Mouse (Mus musculus) midbrain, postnatal 0 days (tissue): ENCODE data around the gene Def6. TPM values are rescaled to one million over a fixed set of nuclear protein-coding genes. Genes with fewer than 3 reads are reported as not detected.

Experiments
- ATAC-seq: fragments of 200-750 bp; cut with Nextera tagmentation; 2 replicates; pipeline ENCODE4 v1.8.0; 2017; ENCODE audit warnings: moderate number of reproducible peaks, mild to moderate bottlenecking, moderate TSS enrichment, moderate library complexity; ENCODE audit not compliant: low FRiP score
- DNase-seq: peaks from one replicate; pipeline ENCODE4 v3.0.0-alpha.2; 2015; ENCODE audit warnings: low spot score
- H3K27ac ChIP-seq: fragments of 300-500 bp; sonication (generic); 2 replicates; pipeline ENCODE4 v1.5.1; 2014; ENCODE audit warnings: low read depth, mild to moderate bottlenecking, low read length, mixed read lengths
- H3K27me3 ChIP-seq: fragments of 300-500 bp; sonication (generic); 2 replicates; pipeline ENCODE4 v1.6.1; 2014; ENCODE audit warnings: low read length, control low read depth, mixed read lengths; ENCODE audit not compliant: insufficient read depth
- H3K36me3 ChIP-seq: fragments of 300-500 bp; sonication (generic); 2 replicates; pipeline ENCODE4 v1.6.1; 2014; ENCODE audit warnings: low read length, control low read depth, mixed read lengths; ENCODE audit not compliant: insufficient read depth
- H3K4me1 ChIP-seq: fragments of 300-500 bp; sonication (generic); 2 replicates; pipeline ENCODE4 v1.6.1; 2014; ENCODE audit warnings: mild to moderate bottlenecking, control low read depth, antibody characterized with exemption, low read length, mixed read lengths; ENCODE audit not compliant: insufficient read depth
- H3K4me2 ChIP-seq: fragments of 300-500 bp; sonication (generic); 2 replicates; pipeline ENCODE4 v1.6.1; 2014; ENCODE audit warnings: low read depth, mild to moderate bottlenecking, low read length, mixed read lengths; ENCODE audit not compliant: poor library complexity, severe bottlenecking
- H3K4me3 ChIP-seq: fragments of 300-500 bp; sonication (generic); 2 replicates; pipeline ENCODE4 v1.5.1; 2014; ENCODE audit warnings: low read depth, mild to moderate bottlenecking, low read length, moderate library complexity
- H3K9ac ChIP-seq: fragments of 300-500 bp; sonication (generic); replicated peaks from 2 replicates; pipeline ENCODE4 v1.6.1; 2014; ENCODE audit warnings: mild to moderate bottlenecking, low read length, moderate library complexity, mixed read lengths; ENCODE audit not compliant: poor library complexity, severe bottlenecking
- H3K9me3 ChIP-seq: fragments of 300-500 bp; sonication (generic); 2 replicates; pipeline ENCODE4 v1.6.1; 2016; ENCODE audit warnings: low read length, control low read depth
- CTCF ChIP-seq: IDR thresholded peaks from 2 replicates; pipeline ENCODE4 v1.5.1; 2016; ENCODE audit warnings: antibody characterized with exemption, mild to moderate bottlenecking
- WGBS: fragments of 180-500 bp; shearing (Covaris S2); extraction: QIAGEN DNeasy Blood & Tissue Kit; methylation state at CpG from one replicate; pipeline ENCODE4 v1.1.7; 2014; 5-methylcytosine and 5-hydroxymethylcytosine counted together
- polyA plus RNA-seq: library from polyadenylated mRNA; unstranded; fragments of >200 nt; fragmentation: Nextera tagmentation; extraction: Ambion mirVana; gene quantifications from 2 replicates; pipeline ENCODE4 v1.2.1, GENCODE M21; 2015
- total RNA-seq: library from RNA; depleted of rRNA; stranded (reverse); fragments of >200 nt; gene quantifications from 2 replicates; pipeline ENCODE4 v1.2.3, GENCODE M21; 2014; rRNA removed

The Def6 gene
- total RNA-seq (6.7 and 8.5 TPM in 2 replicates), polyA plus RNA-seq (7.4 and 8.3 TPM in 2 replicates)

DNA sequence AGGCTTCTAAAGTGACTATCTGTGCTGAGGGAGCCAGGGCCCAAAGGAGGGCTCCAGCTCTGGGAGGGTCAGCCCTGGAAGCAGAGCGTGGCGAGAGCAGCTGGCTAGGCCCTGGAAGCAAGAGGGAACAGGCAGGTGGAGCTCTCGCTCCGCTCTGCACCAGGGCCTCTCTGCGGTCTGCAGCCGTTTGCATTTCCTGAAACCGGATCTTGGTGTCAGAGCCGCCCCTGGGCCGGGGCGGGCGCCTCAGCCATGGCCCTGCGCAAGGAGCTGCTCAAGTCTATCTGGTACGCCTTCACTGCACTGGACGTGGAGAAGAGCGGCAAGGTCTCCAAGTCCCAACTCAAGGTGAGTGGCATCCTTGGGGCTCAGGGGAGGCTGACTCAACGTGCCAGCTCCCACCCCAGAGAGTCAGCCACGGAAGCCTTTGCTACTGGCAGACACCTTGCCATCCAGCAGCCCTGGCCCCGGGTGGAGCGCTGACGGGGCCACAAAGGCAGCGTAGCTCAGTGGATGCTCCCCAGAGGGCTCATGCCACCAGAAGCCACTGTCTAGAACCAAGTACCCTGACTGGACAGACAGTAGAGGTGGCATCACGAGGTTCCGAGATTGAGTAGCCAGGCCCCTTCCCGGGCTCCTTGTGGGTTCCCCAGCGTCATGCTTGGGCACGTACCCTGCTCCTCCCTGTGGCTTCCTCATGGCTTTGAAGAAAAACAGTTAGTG, at the start of gene Def6:
Def6 (plus strand) TSS at position 188 of the 723 bp plus-strand sequence.
- H3K27me3 ChIP-seq = no peaks in the 10 kb centered on the region
- ATAC-seq (peak; percentile 35; the same call in 1 of the 2 replicates), DNase-seq (peak; percentile 70)
- H3K36me3 ChIP-seq = peaks cover 6% of the 10 kb centered on the region
- peak within 1 kb of the TSS; percentile 15 for H3K4me3 ChIP-seq
- H3K4me2 ChIP-seq = peak within 1 kb of the TSS; percentile 36
- no peak within 1 kb of the TSS for H3K27ac ChIP-seq
- peak; percentile 66 for TF ChIP-seq CTCF
- no peaks in the 10 kb centered on the region for H3K4me1 ChIP-seq
- peak within 1 kb of the TSS; percentile 42; the same call in 1 of the 2 replicates for H3K9ac ChIP-seq
- H3K9me3 ChIP-seq = no peaks in the 10 kb centered on the region
- 25% methylated on average over 26 of the region's 26 CpGs for WGBS

DNA sequence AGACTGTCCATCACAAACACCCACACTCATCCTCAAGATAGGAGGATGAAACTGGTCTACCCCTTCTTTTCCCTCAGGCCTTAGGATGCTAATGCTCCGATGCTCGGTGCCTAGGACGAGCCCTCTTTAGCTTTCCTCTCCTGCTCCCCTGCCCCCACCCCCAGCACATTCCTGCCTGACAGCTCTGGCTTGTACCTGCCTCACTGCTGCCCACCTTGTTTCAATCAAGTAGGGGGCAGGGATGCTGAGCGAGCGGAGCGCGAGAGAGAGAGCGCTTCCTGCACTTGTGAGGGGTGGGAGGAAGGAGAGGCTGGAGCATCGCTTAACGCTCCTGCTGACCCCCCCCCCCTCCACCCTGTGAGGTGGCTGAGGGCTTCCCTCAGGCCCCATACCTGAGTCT, 47.2 kb upstream of the Def6 start:
- no peak for ATAC-seq

DNA sequence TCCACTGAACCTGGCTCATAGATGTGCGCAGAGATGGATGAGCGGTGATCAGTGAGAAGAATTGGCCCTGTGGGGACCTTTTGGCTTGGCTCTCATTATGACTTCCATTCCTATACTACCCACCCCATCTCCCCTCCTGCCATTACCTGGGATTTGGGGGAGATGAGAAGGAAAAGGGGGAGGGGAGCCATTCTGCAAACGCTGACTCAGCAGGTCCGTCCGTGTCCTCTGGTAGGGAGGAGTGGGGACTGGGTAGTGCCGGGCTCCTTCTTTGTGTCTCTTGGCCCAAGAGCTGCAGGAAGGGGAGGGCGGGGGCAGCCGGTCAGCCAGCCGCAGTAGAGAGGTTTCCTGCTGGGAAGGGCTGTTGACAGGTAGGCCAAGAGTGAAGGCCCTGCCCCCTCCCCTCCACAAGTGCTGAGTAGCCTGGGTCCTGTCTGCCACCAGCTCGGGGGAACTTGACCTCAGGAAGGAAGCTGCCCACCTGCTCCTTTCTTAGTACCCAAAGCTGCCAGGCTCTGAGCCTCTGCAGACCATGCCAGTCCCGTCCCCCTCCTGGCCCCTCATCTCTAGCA, 46.2 kb upstream of the Def6 start:
- ATAC-seq = no peak
- Histone ChIP-seq H3K9ac (no peak overlapping the region), H3K4me1 (no peaks in the 10 kb centered on the region), H3K36me3 (peaks cover 41% of the 10 kb centered on the region), H3K9me3 (no peaks in the 10 kb centered on the region), H3K4me2 (no peak overlapping the region), H3K27ac (no peak overlapping the region), H3K4me3 (no peak overlapping the region), H3K27me3 (no peaks in the 10 kb centered on the region)
- WGBS = 33% methylated on average over 11 of the region's 11 CpGs
- TF ChIP-seq CTCF = no peak
- no peak for DNase-seq

More for the DNA sequence above, 47.2 kb upstream of the Def6 start:
- TF ChIP-seq CTCF = no peak
- Histone ChIP-seq H3K9me3 (no peaks in the 10 kb centered on the region), H3K4me3 (no peak overlapping the region), H3K36me3 (peaks cover 39% of the 10 kb centered on the region), H3K27me3 (no peaks in the 10 kb centered on the region), H3K9ac (0 out of 2 replicates have a peak overlapping the region, but pooled peaks have one; percentile 19), H3K4me1 (no peaks in the 10 kb centered on the region), H3K4me2 (no peak overlapping the region), H3K27ac (no peak overlapping the region)
- DNase-seq = no peak
- whole genome bisulfite sequencing = 33% methylated on average over 10 of the region's 10 CpGs

DNA sequence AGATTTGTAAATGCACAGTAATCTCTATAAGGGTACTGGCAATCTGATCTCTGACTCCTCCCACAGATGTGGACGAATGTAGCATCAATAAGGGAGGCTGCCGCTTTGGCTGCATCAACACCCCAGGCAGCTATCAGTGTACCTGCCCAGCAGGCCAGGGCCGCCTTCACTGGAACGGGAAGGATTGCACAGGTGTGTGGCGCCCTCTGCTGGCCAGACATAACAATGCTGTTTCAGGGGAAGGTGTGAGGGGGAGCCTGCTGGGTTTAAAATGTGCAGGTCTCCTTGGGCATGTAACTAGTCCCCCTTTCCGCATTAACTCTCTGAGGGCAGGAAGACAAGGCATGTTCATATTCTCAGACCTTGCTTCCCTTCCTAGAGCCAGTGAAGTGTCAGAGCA, 43.9 kb upstream of the Def6 start:
- H3K9ac ChIP-seq = no peak overlapping the region
- no peaks in the 10 kb centered on the region for H3K4me1 ChIP-seq
- H3K27me3 ChIP-seq = no peaks in the 10 kb centered on the region
- peak; percentile 72 for DNase-seq
- no peak overlapping the region for H3K27ac ChIP-seq
- H3K9me3 ChIP-seq = no peaks in the 10 kb centered on the region
- 6% methylated on average over 6 of the region's 6 CpGs for WGBS
- H3K4me2 ChIP-seq = no peak overlapping the region
- no peak overlapping the region for H3K4me3 ChIP-seq
- peaks cover 46% of the 10 kb centered on the region for H3K36me3 ChIP-seq
- peak; percentile 95 for TF ChIP-seq CTCF
- ATAC-seq = no peak

DNA sequence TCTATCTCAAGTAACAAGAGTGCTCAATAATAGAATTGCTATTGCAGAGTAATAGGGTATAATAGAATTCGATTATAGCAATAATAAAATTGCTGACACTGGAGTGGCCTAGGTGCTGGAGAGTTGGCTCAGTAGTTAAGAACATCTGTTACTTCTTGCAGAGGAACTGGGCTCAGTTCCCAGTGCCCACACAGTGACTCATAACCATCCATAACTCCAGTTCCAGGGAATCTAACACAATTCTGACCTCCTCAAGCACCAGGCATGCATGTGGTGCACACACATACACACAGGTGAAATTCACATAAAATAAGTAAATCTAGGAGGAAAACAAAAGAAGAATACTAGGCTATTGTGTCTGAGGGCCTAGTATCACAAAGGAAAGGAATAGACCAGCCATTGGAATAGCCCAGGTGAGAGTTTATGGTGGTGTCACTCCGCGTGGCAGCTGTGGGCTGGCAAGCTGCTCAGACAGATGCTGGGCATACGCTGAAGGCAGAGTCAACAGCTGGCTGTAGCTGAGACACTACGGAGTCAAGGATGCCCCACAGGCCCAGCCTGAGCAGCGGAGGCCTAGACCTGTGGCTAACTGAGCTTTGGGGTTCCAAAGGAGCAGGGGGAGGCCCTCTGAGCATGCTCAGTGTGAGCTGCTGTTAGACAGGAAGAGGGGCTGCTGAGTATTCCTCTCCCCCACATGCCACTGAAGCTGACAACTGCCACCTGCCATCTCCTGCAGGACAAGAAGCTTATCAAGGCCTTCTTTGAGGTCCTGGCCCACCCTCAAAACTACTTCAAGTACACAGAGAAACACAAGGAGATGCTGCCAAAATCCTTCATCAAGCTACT, 36.9 kb upstream of the Def6 start:
- H3K9me3 ChIP-seq = no peaks in the 10 kb centered on the region
- no peaks in the 10 kb centered on the region for H3K27me3 ChIP-seq
- 0 out of 2 replicates have a peak, but pooled peaks cover under 1% of the 10 kb centered on the region for H3K4me1 ChIP-seq
- 86% methylated on average over 6 of the region's 6 CpGs for WGBS
- no peak overlapping the region for H3K4me2 ChIP-seq
- TF ChIP-seq CTCF = no peak
- H3K27ac ChIP-seq = no peak overlapping the region
- no peak for DNase-seq
- H3K36me3 ChIP-seq = peaks cover 19% of the 10 kb centered on the region; the same call in 1 of the 2 replicates
- H3K9ac ChIP-seq = no peak overlapping the region
- no peak overlapping the region for H3K4me3 ChIP-seq
- ATAC-seq = no peak
